ENCODE assay signal across 26 mouse cellular contexts in the genomic region with DNA sequence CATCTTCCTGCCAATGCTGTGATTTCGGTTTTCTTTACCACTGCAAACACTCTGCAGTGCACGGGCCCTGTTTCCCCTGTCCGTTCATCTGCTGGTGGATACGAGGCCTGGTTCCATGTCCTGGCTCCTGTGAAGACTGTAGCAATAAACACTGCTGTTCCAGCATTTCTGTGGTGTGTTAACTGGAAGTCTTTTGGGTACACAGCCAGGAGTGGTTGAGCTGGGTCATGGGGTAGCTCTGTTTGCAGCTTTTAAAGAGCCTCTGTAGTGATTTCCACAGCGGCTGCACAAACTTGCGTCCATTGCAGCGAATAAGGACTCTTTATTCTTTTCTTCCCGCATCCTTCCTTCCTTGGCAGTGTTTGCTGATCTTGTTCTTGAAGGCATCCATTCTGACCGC.
DNase-seq lines count a peak whose midpoint lies in the region; ATAC-seq and TF ChIP-seq lines count a peak whose summit lies in the region.
"Had no signal": no experiment of that assay in that cellular context is flagged by ENCODE, and none has a peak within 500 bp of the region (broad histone marks: within the 10 kb centered on the region; RNA-seq: fewer than 3 reads in every experiment).

No protein-coding gene starts in this region.

- 77% methylated on average over 9 of the region's 9 CpGs for WGBS in embryonic facial prominence, embryonic 13.5 days
- WGBS in embryonic facial prominence, embryonic 10.5 days, result 87% methylated on average over 9 of the region's 9 CpGs
- WGBS in lung, postnatal 0 days, result 51% methylated on average over 9 of the region's 9 CpGs
- WGBS in embryonic facial prominence, embryonic 14.5 days, result 72% methylated on average over 9 of the region's 9 CpGs

- TF ChIP-seq EP300 in lung, postnatal 0 days (IDR thresholded peaks at IDR 0.05), result no peak

- H3K27me3 ChIP-seq in embryonic facial prominence, embryonic 13.5 days, result no peaks in the 10 kb centered on the region
- no peaks in the 10 kb centered on the region for H3K27me3 ChIP-seq in embryonic facial prominence, embryonic 10.5 days (replicated peaks; ENCODE audit: low read depth, poor library complexity, severe bottlenecking)
- H3K27me3 ChIP-seq in lung, postnatal 0 days (replicated peaks; ENCODE audit: insufficient read depth, low read length), result no peaks in the 10 kb centered on the region
- H3K27me3 ChIP-seq in embryonic facial prominence, embryonic 14.5 days (replicated peaks; ENCODE audit: control insufficient read depth, insufficient read depth, low read length), result no peaks in the 10 kb centered on the region
- H3K27me3 ChIP-seq: CH12.LX; embryonic facial prominence, embryonic 12.5 days had no signal

- no peak for DNase-seq in embryonic facial prominence, embryonic 10.5 days (ENCODE audit: low spot score)
- no peak for DNase-seq in lung, postnatal 0 days (ENCODE audit: low spot score)
- DNase-seq in lung, postnatal 14 days, result no peak
- DNase-seq in NIH3T3 (ENCODE audit: low read depth), result peak; percentile 57
- DNase-seq in embryonic facial prominence, embryonic 14.5 days (ENCODE audit: low spot score), result peak; percentile 59
- no peak for DNase-seq in heart, postnatal 14 days
- no peak for DNase-seq in heart, postnatal 10 days
- DNase-seq: adrenal gland, adult 8-10 months; adrenal gland, postnatal 14 days; adrenal gland, postnatal 36 days; B cell, adult 2 months; cerebellum, adult 11-12 months; cerebellum, adult 2 months; cerebellum, adult 9-10 months; cerebellum, postnatal 14 days; cerebellum, postnatal 36 days; embryo, embryonic 11 days had no signal

- no peak overlapping the region for H3K9ac ChIP-seq in embryonic facial prominence, embryonic 13.5 days
- H3K9ac ChIP-seq in lung, postnatal 0 days (replicated peaks; ENCODE audit: low read depth), result no peak overlapping the region
- no peak overlapping the region for H3K9ac ChIP-seq in embryonic facial prominence, embryonic 14.5 days (ENCODE audit: low read depth, low read length)
- H3K9ac ChIP-seq: embryonic facial prominence, embryonic 12.5 days; forebrain, embryonic 12.5 days had no signal

- H3K4me1 ChIP-seq in embryonic facial prominence, embryonic 13.5 days, result peaks cover 28% of the 10 kb centered on the region
- H3K4me1 ChIP-seq in embryonic facial prominence, embryonic 10.5 days, result peaks cover 31% of the 10 kb centered on the region
- H3K4me1 ChIP-seq in lung, postnatal 0 days (ENCODE audit: insufficient read depth, low read depth, low read length), result no peaks in the 10 kb centered on the region; the same call in 1 of the 2 replicates
- H3K4me1 ChIP-seq in embryonic facial prominence, embryonic 14.5 days (ENCODE audit: control insufficient read depth, insufficient read depth, low read length), result peaks cover 16% of the 10 kb centered on the region
- H3K4me1 ChIP-seq: forebrain, embryonic 12.5 days had no signal

- TF ChIP-seq CTCF in lung, postnatal 0 days (IDR thresholded peaks at IDR 0.05), result no peak

- H3K4me2 ChIP-seq in embryonic facial prominence, embryonic 13.5 days, result no peak overlapping the region
- H3K4me2 ChIP-seq in lung, postnatal 0 days (replicated peaks; ENCODE audit: low read depth, low read length), result no peak overlapping the region
- H3K4me2 ChIP-seq in embryonic facial prominence, embryonic 14.5 days (ENCODE audit: low read depth, low read length), result no peak overlapping the region
- H3K4me2 ChIP-seq: embryonic facial prominence, embryonic 12.5 days; forebrain, embryonic 12.5 days had no signal

- H3K36me3 ChIP-seq in embryonic facial prominence, embryonic 13.5 days, result no peaks in the 10 kb centered on the region
- H3K36me3 ChIP-seq in embryonic facial prominence, embryonic 10.5 days (replicated peaks), result no peaks in the 10 kb centered on the region
- no peaks in the 10 kb centered on the region for H3K36me3 ChIP-seq in lung, postnatal 0 days (ENCODE audit: insufficient read depth, low read length)
- no peaks in the 10 kb centered on the region for H3K36me3 ChIP-seq in embryonic facial prominence, embryonic 14.5 days (ENCODE audit: control insufficient read depth, insufficient read depth, low read length)
- H3K36me3 ChIP-seq: embryonic facial prominence, embryonic 12.5 days; forebrain, embryonic 10.5 days; forebrain, embryonic 12.5 days; G1E had no signal

- no peaks in the 10 kb centered on the region for H3K9me3 ChIP-seq in embryonic facial prominence, embryonic 13.5 days
- H3K9me3 ChIP-seq in embryonic facial prominence, embryonic 10.5 days, result no peaks in the 10 kb centered on the region
- H3K9me3 ChIP-seq in lung, postnatal 0 days (ENCODE audit: low read length), result no peaks in the 10 kb centered on the region
- H3K9me3 ChIP-seq in embryonic facial prominence, embryonic 14.5 days (ENCODE audit: control insufficient read depth, low read length), result no peaks in the 10 kb centered on the region
- H3K9me3 ChIP-seq: embryonic facial prominence, embryonic 12.5 days; forebrain, embryonic 10.5 days; forebrain, embryonic 12.5 days; G1E had no signal

- ATAC-seq in embryonic facial prominence, embryonic 13.5 days (ENCODE audit: insufficient number of reproducible peaks, insufficient read depth, low FRiP score, low TSS enrichment, low read depth), result no peak
- ATAC-seq in lung, postnatal 0 days, result peak; percentile 40; the same call in 1 of the 2 replicates
- ATAC-seq in embryonic facial prominence, embryonic 14.5 days (ENCODE audit: low read depth), result no peak
- ATAC-seq: CD4-positive, CD25-positive, alpha-beta regulatory T cell, adult 4 months; forebrain, embryonic 14.5 days; forebrain, embryonic 16.5 days had no signal

- intact Hi-C loops in heart, postnatal 14 days (cut with DNase I), result no loop called here
- intact Hi-C loops in heart, postnatal 10 days (cut with DNase I), result no loop called here

- H3K4me3 ChIP-seq in embryonic facial prominence, embryonic 13.5 days, result no peak overlapping the region
- H3K4me3 ChIP-seq in embryonic facial prominence, embryonic 10.5 days, result no peak overlapping the region
- no peak overlapping the region for H3K4me3 ChIP-seq in lung, postnatal 0 days (ENCODE audit: low read depth, low read length)
- H3K4me3 ChIP-seq in embryonic facial prominence, embryonic 14.5 days (ENCODE audit: low read depth, low read length), result no peak overlapping the region
- H3K4me3 ChIP-seq: embryonic facial prominence, embryonic 12.5 days; forebrain, embryonic 10.5 days; forebrain, embryonic 12.5 days had no signal

- peak overlapping the region; percentile 1; the same call in 1 of the 2 replicates for H3K27ac ChIP-seq in embryonic facial prominence, embryonic 13.5 days
- no peak overlapping the region for H3K27ac ChIP-seq in embryonic facial prominence, embryonic 10.5 days (replicated peaks)
- no peak overlapping the region for H3K27ac ChIP-seq in lung, postnatal 0 days (ENCODE audit: low read length)
- no peak overlapping the region for H3K27ac ChIP-seq in embryonic facial prominence, embryonic 14.5 days (replicated peaks; ENCODE audit: low read depth, low read length)
- H3K27ac ChIP-seq: embryonic facial prominence, embryonic 12.5 days; forebrain, embryonic 10.5 days; forebrain, embryonic 12.5 days had no signal

Comparison
In these comparisons a context has a peak if more than half of its experiments do, and no peak if none do; other contexts are left out.
1. DNase-seq: peak in NIH3T3 (single experiment) and embryonic facial prominence, embryonic 14.5 days (single experiment); none in embryonic facial prominence, embryonic 10.5 days (single experiment), lung, postnatal 0 days (single experiment), lung, postnatal 14 days (single experiment), heart, postnatal 14 days (0 of 2) and heart, postnatal 10 days (0 of 2).